Mouse (Mus musculus): ENCODE data around the gene Mthfd1l. TPM values are rescaled to one million over a fixed set of nuclear protein-coding genes. Genes with fewer than 3 reads are reported as not detected.

The Mthfd1l gene
- polyA plus RNA-seq, 1 experiment from 2014 or later: 9.2 TPM

Other genes with a start within 250 kb of the Mthfd1l start
- gene Plekhg1, start 232.8 kb upstream of the Mthfd1l start, polyA plus RNA-seq (2016; fragmentation: Nextera tagmentation; extraction: Ambion mirVana): 11.0 and 12.8 TPM in 2 replicates

Measured in neural tube, embryonic 12.5 days (tissue).